Mouse (Mus musculus): ENCODE measurements around the gene Gm49450. TPM values are rescaled to one million over a fixed set of nuclear protein-coding genes. Genes with fewer than 3 reads are reported as not detected.
"Not testable (repeated sequence)": the region's sequence is repeated elsewhere in the genome, so short reads cannot be mapped to it uniquely, and the experiment has no call there.

Gm49450 gene
- polyA plus RNA-seq, 1 experiment = not detected

DNA sequence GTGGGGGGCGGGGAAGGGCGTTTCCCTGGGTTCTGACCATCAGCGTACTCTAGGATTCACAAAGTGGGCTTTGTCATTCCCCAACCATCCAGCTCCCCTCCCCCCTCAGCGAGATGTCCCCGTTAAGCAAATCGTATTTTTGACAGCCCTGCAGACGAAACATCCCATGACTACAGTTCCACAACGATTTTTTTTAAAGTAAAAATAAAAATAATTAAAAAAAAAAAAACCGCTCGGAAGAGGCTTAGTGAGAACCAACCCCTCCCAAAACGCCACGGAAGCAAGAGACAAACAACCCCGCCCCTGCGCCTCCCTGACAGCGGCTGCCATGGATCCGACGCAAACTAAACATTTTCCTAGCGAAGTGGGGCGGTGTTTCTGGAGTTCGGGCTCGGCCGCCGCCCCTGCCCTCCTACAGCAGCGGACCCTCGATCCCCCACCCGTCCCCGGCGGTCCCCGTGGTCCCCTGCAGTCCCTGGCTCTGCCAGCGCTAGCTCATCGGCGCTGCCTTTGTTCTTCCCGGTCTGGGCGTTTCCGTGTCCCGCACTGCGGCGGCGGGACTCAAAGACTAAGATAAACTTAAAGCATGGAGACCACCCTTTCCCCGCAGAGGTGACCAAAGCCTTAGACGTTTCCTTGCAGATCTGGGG, 475 bp downstream of the Gm49450 start:
- peaks cover 4% of the 10 kb centered on the region; the same call in 1 of the 2 replicates for H3K36me3 ChIP-seq (ENCODE audit: control insufficient read depth, insufficient read depth, low read length, poor library complexity, severe bottlenecking)
- TF ChIP-seq CTCF (IDR thresholded peaks at IDR 0.05; ENCODE audit: low read depth, low read length) = peak; percentile 10
- TF ChIP-seq EP300 (IDR thresholded peaks at IDR 0.05; ENCODE audit: insufficient read depth, low read depth, low read length) = 0 out of 2 replicates have a peak, but pooled peaks have one; percentile 39
- TF ChIP-seq POLR2A (IDR thresholded peaks at IDR 0.05; ENCODE audit: insufficient read depth, low read length) = no peak

DNA sequence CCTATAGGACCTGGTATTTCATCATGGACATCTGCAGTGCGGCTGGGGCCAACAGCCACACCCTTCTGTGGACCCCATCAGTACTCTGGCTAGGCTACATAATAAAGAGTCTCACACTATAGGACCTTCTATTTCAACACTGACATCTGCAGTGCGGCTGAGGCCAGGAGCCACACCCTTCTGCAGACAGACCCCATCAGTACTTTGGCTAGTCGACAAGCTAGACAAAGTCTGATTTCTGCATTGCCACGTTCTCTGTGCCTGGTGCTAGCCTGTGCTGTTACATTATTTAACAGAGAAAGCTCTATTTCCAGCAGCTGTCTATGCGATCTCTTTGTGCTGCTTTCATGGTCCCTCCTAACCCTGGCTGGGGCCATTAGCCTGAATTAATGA, 1.3 kb downstream of the Gm49450 start:
- peak overlapping the region; percentile 20; the same call in 1 of the 2 replicates for H3K4me3 ChIP-seq (ENCODE audit: low read depth, low read length)
- H3K9ac ChIP-seq (ENCODE audit: low read depth, poor library complexity, severe bottlenecking) = no peak overlapping the region
- H3K9me3 ChIP-seq (replicated peaks; ENCODE audit: control insufficient read depth, insufficient read depth, low read length, poor library complexity, severe bottlenecking) = no peaks in the 10 kb centered on the region
- peaks cover 4% of the 10 kb centered on the region; the same call in 1 of the 2 replicates for H3K36me3 ChIP-seq (ENCODE audit: control insufficient read depth, insufficient read depth, low read length, poor library complexity, severe bottlenecking)
- H3K27me3 ChIP-seq (ENCODE audit: control insufficient read depth, insufficient read depth, low read length, poor library complexity, severe bottlenecking) = no peaks in the 10 kb centered on the region
- no peak for TF ChIP-seq CTCF (IDR thresholded peaks at IDR 0.05; ENCODE audit: low read depth, low read length)
- TF ChIP-seq EP300 (IDR thresholded peaks at IDR 0.05; ENCODE audit: insufficient read depth, low read depth, low read length) = no peak
- no peak for TF ChIP-seq POLR2A (IDR thresholded peaks at IDR 0.05; ENCODE audit: insufficient read depth, low read length)
- no peak overlapping the region for H3K27ac ChIP-seq (ENCODE audit: insufficient read depth, low read length)
- H3K4me1 ChIP-seq (ENCODE audit: control insufficient read depth, insufficient read depth, low read length) = peaks cover 4% of the 10 kb centered on the region

More for the DNA sequence above, 475 bp downstream of the Gm49450 start:
- Histone ChIP-seq H3K27me3 (ENCODE audit: control insufficient read depth, insufficient read depth, low read length, poor library complexity, severe bottlenecking) (no peaks in the 10 kb centered on the region), H3K9ac (ENCODE audit: low read depth, poor library complexity, severe bottlenecking) (peak overlapping the region; percentile 53), H3K4me1 (ENCODE audit: control insufficient read depth, insufficient read depth, low read length) (peaks cover 4% of the 10 kb centered on the region), H3K27ac (ENCODE audit: insufficient read depth, low read length) (peak overlapping the region; percentile 68), H3K4me3 (ENCODE audit: low read depth, low read length) (peak overlapping the region; percentile 83), H3K9me3 (replicated peaks; ENCODE audit: control insufficient read depth, insufficient read depth, low read length, poor library complexity, severe bottlenecking) (no peaks in the 10 kb centered on the region)

DNA sequence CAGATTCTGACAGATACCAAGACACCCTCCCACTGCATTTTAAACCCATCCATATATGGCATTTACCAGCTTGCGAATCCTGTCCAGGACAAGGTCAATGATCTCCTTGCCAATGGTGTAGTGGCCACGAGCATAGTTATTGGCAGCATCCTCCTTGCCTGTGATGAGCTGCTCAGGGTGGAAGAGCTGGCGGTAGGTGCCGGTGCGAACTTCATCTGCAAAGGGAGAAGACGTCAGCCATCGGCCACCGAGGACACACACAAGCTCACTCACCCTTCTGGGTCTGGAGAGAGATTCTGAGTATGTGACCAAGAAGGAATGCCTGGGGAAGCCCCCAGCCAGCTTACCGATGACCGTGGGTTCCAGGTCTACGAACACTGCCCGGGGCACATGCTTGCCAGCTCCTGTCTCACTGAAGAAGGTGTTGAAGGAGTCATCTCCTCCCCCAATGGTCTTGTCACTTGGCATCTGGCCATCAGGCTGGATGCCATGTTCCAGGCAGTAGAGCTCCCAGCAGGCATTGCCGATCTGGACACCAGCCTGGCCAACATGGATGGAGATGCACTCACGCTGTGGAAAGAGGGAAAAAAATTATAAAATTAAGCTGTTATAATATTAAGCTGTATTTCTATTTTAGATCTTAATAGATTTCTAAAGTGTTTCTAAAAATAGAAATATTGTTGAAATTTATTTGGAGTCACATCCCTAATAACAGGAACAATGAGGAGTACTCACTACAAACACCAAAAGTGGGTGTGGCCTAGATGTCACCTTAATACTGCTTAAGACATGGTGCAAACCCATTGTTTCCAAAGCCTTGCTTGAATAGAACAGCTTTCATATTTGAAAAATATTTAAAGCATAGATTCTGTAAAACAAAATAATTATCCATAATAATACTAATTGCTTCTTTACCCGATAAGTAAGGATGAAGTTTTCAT, 2.0 kb downstream of the Gm49450 start:
- H3K4me1 ChIP-seq (ENCODE audit: control insufficient read depth, insufficient read depth, low read length); H3K4me3 ChIP-seq (ENCODE audit: low read depth, low read length); H3K9ac ChIP-seq (ENCODE audit: low read depth, poor library complexity, severe bottlenecking); H3K27me3 ChIP-seq (ENCODE audit: control insufficient read depth, insufficient read depth, low read length, poor library complexity, severe bottlenecking); H3K27ac ChIP-seq (ENCODE audit: insufficient read depth, low read length); H3K9me3 ChIP-seq (replicated peaks; ENCODE audit: control insufficient read depth, insufficient read depth, low read length, poor library complexity, severe bottlenecking); H3K36me3 ChIP-seq (ENCODE audit: control insufficient read depth, insufficient read depth, low read length, poor library complexity, severe bottlenecking): not testable (repeated sequence)

DNA sequence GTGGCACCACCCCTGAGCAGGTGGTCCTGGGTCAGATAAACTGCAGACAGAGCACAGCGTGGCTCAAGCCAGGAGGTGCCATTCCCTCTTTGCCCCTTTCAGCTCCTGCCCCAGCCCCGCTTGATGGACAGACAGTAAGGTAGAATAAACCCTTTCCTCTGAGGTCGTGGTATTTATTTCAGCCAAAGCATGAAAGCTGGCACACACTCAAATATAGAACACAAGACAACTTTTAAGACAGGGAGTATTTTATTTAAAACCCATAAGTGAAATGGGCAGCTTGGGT, 3.8 kb downstream of the Gm49450 start:
- no peak for TF ChIP-seq POLR2A (IDR thresholded peaks at IDR 0.05; ENCODE audit: insufficient read depth, low read length)
- no peak for TF ChIP-seq CTCF (IDR thresholded peaks at IDR 0.05; ENCODE audit: low read depth, low read length)
- no peak for TF ChIP-seq EP300 (IDR thresholded peaks at IDR 0.05; ENCODE audit: insufficient read depth, low read depth, low read length)
- Histone ChIP-seq H3K4me1 (ENCODE audit: control insufficient read depth, insufficient read depth, low read length) (peaks cover 4% of the 10 kb centered on the region), H3K9me3 (replicated peaks; ENCODE audit: control insufficient read depth, insufficient read depth, low read length, poor library complexity, severe bottlenecking) (no peaks in the 10 kb centered on the region), H3K27me3 (ENCODE audit: control insufficient read depth, insufficient read depth, low read length, poor library complexity, severe bottlenecking) (no peaks in the 10 kb centered on the region), H3K27ac (ENCODE audit: insufficient read depth, low read length) (no peak overlapping the region), H3K4me3 (ENCODE audit: low read depth, low read length) (no peak overlapping the region), H3K9ac (ENCODE audit: low read depth, poor library complexity, severe bottlenecking) (no peak overlapping the region), H3K36me3 (ENCODE audit: control insufficient read depth, insufficient read depth, low read length, poor library complexity, severe bottlenecking) (peaks cover 4% of the 10 kb centered on the region; the same call in 1 of the 2 replicates)

GRCm38 (mm10) chr15:98948857-98949606, 4.3 kb downstream of the Gm49450 start:
- no peaks in the 10 kb centered on the region for H3K27me3 ChIP-seq (ENCODE audit: control insufficient read depth, insufficient read depth, low read length, poor library complexity, severe bottlenecking)
- no peak overlapping the region for H3K9ac ChIP-seq (ENCODE audit: low read depth, poor library complexity, severe bottlenecking)
- no peak overlapping the region for H3K4me3 ChIP-seq (ENCODE audit: low read depth, low read length)
- H3K9me3 ChIP-seq (replicated peaks; ENCODE audit: control insufficient read depth, insufficient read depth, low read length, poor library complexity, severe bottlenecking) = no peaks in the 10 kb centered on the region
- TF ChIP-seq CTCF (IDR thresholded peaks at IDR 0.05; ENCODE audit: low read depth, low read length) (no peak), POLR2A (IDR thresholded peaks at IDR 0.05; ENCODE audit: insufficient read depth, low read length) (no peak), EP300 (IDR thresholded peaks at IDR 0.05; ENCODE audit: insufficient read depth, low read depth, low read length) (no peak)
- H3K4me1 ChIP-seq (ENCODE audit: control insufficient read depth, insufficient read depth, low read length) = peaks cover 4% of the 10 kb centered on the region
- H3K27ac ChIP-seq (ENCODE audit: insufficient read depth, low read length) = no peak overlapping the region
- peaks cover 4% of the 10 kb centered on the region; the same call in 1 of the 2 replicates for H3K36me3 ChIP-seq (ENCODE audit: control insufficient read depth, insufficient read depth, low read length, poor library complexity, severe bottlenecking)

Measured in ES-Bruce4 (cell line).